Mouse (Mus musculus): ENCODE measurements at regions not wholly inside any gene's neighbourhood (a gene's known extent, or its start where the extent isn't known, plus 50 kb on each side); places are given as distances from the start of the nearest gene placed in this dataset.

GRCm38 (mm10) chr4:68615706-68616397 is 338.3 kb downstream of the Brinp1 start:
- no peak for TF ChIP-seq MAX (IDR thresholded peaks at IDR 0.05; ENCODE audit: low read depth)
- Histone ChIP-seq H3K4me3 (no peak overlapping the region), H3K79me2 (ENCODE audit: control insufficient read depth, insufficient read depth) (no peaks in the 10 kb centered on the region), H3K36me3 (ENCODE audit: control insufficient read depth, insufficient read depth) (no peaks in the 10 kb centered on the region), H3K4me2 (ENCODE audit: low read depth) (no peak overlapping the region), H3ac (ENCODE audit: control insufficient read depth, insufficient read length) (no peak overlapping the region), H3K27me3 (ENCODE audit: control insufficient read depth, insufficient read depth, insufficient read length) (no peaks in the 10 kb centered on the region)

- Histone ChIP-seq H3K4me2 (ENCODE audit: low read depth) (no peak overlapping the region), H3ac (ENCODE audit: control insufficient read depth, insufficient read length) (no peak overlapping the region), H3K27me3 (ENCODE audit: control insufficient read depth, insufficient read depth, insufficient read length) (no peaks in the 10 kb centered on the region), H3K79me2 (ENCODE audit: control insufficient read depth, insufficient read depth) (no peaks in the 10 kb centered on the region), H3K36me3 (ENCODE audit: control insufficient read depth, insufficient read depth) (no peaks in the 10 kb centered on the region), H3K4me3 (no peak overlapping the region)
- TF ChIP-seq MYOD1 (IDR thresholded peaks at IDR 0.05; ENCODE audit: control insufficient read depth in 1 of 3, insufficient read length in 2 of 3, low read depth in 2 of 3), result no peak
Observed at GRCm38 (mm10) chr4:68612263-68613012, 341.8 kb downstream of the Brinp1 start.

GRCm38 (mm10) chr4:68595256-68595655 is 358.9 kb downstream of the Brinp1 start:
- no peak for TF ChIP-seq SRF (IDR thresholded peaks at IDR 0.05; ENCODE audit: control insufficient read depth, insufficient read length, low read depth)
- no peak for TF ChIP-seq MYOD1 (IDR thresholded peaks at IDR 0.05; ENCODE audit: control insufficient read depth in 1 of 3, insufficient read length in 2 of 3, low read depth in 2 of 3)
- TF ChIP-seq POLR2A (IDR thresholded peaks at IDR 0.05; ENCODE audit: insufficient read length, low read depth), result no peak
- TF ChIP-seq TCF12 (IDR thresholded peaks at IDR 0.05; ENCODE audit: insufficient read depth, poor library complexity, severe bottlenecking), result no peak
- TF ChIP-seq E2F4 (IDR thresholded peaks at IDR 0.05; ENCODE audit: insufficient read depth), result no peak
- no peak for TF ChIP-seq MAX (IDR thresholded peaks at IDR 0.05; ENCODE audit: low read depth)
- no peak for TF ChIP-seq REST (IDR thresholded peaks at IDR 0.05; ENCODE audit: insufficient read depth, insufficient read length)
- TF ChIP-seq CEBPB (IDR thresholded peaks at IDR 0.05; ENCODE audit: insufficient read depth, poor library complexity, severe bottlenecking), result no peak
- TF ChIP-seq POLR2AphosphoS2 (IDR thresholded peaks at IDR 0.05; ENCODE audit: insufficient read length, low read depth), result no peak
- H3K79me2 ChIP-seq (ENCODE audit: control insufficient read depth, insufficient read depth), result no peaks in the 10 kb centered on the region
- H3K36me3 ChIP-seq (ENCODE audit: control insufficient read depth, insufficient read depth), result no peaks in the 10 kb centered on the region
- H3K4me3 ChIP-seq, result no peak overlapping the region
- no peak overlapping the region for H3ac ChIP-seq (ENCODE audit: control insufficient read depth, insufficient read length)
- no peak overlapping the region for H3K4me2 ChIP-seq (ENCODE audit: low read depth)
- H3K27me3 ChIP-seq (ENCODE audit: control insufficient read depth, insufficient read depth, insufficient read length), result no peaks in the 10 kb centered on the region

GRCm38 (mm10) chr4:68575375-68575774 is 378.8 kb downstream of the Brinp1 start:
- no peak overlapping the region for H3K4me3 ChIP-seq
- TF ChIP-seq MYOD1 (IDR thresholded peaks at IDR 0.05; ENCODE audit: control insufficient read depth in 1 of 3, insufficient read length in 2 of 3, low read depth in 2 of 3), result no peak
- TF ChIP-seq MAX (IDR thresholded peaks at IDR 0.05; ENCODE audit: low read depth), result no peak
- no peak for TF ChIP-seq TCF12 (IDR thresholded peaks at IDR 0.05; ENCODE audit: insufficient read depth, poor library complexity, severe bottlenecking)
- TF ChIP-seq REST (IDR thresholded peaks at IDR 0.05; ENCODE audit: insufficient read depth, insufficient read length), result no peak
- TF ChIP-seq SRF (IDR thresholded peaks at IDR 0.05; ENCODE audit: control insufficient read depth, insufficient read length, low read depth), result no peak
- no peak for TF ChIP-seq MYOG (IDR thresholded peaks at IDR 0.05; ENCODE audit: control insufficient read depth in 1 of 3, insufficient read depth in 1 of 3, insufficient read length in 2 of 3, low read depth in 2 of 3)
- TF ChIP-seq POLR2A (IDR thresholded peaks at IDR 0.05; ENCODE audit: insufficient read length, low read depth), result no peak
- no peak for TF ChIP-seq CEBPB (IDR thresholded peaks at IDR 0.05; ENCODE audit: insufficient read depth, poor library complexity, severe bottlenecking)
- no peak for TF ChIP-seq POLR2AphosphoS2 (IDR thresholded peaks at IDR 0.05; ENCODE audit: insufficient read length, low read depth)
- no peak for TF ChIP-seq E2F4 (IDR thresholded peaks at IDR 0.05; ENCODE audit: insufficient read depth)
- TF ChIP-seq TCF3 (IDR thresholded peaks at IDR 0.05; ENCODE audit: insufficient read length, low read depth), result no peak
- TF ChIP-seq USF1 (IDR thresholded peaks at IDR 0.05; ENCODE audit: low read depth), result no peak
- H3K79me2 ChIP-seq (ENCODE audit: control insufficient read depth, insufficient read depth), result no peaks in the 10 kb centered on the region
- no peaks in the 10 kb centered on the region for H3K36me3 ChIP-seq (ENCODE audit: control insufficient read depth, insufficient read depth)
- H3K4me2 ChIP-seq (ENCODE audit: low read depth), result no peak overlapping the region
- H3ac ChIP-seq (ENCODE audit: control insufficient read depth, insufficient read length), result no peak overlapping the region
- no peaks in the 10 kb centered on the region for H3K27me3 ChIP-seq (ENCODE audit: control insufficient read depth, insufficient read depth, insufficient read length)

- H3ac ChIP-seq (ENCODE audit: control insufficient read depth, insufficient read length), result no peak overlapping the region
- no peaks in the 10 kb centered on the region for H3K36me3 ChIP-seq (ENCODE audit: control insufficient read depth, insufficient read depth)
- no peak overlapping the region for H3K4me3 ChIP-seq
- no peak overlapping the region for H3K4me2 ChIP-seq (ENCODE audit: low read depth)
- TF ChIP-seq E2F4 (IDR thresholded peaks at IDR 0.05; ENCODE audit: insufficient read depth) (no peak), SRF (IDR thresholded peaks at IDR 0.05; ENCODE audit: control insufficient read depth, insufficient read length, low read depth) (no peak), REST (IDR thresholded peaks at IDR 0.05; ENCODE audit: insufficient read depth, insufficient read length) (no peak), USF1 (IDR thresholded peaks at IDR 0.05; ENCODE audit: low read depth) (no peak), MYOD1 (IDR thresholded peaks at IDR 0.05; ENCODE audit: control insufficient read depth in 1 of 3, insufficient read length in 2 of 3, low read depth in 2 of 3) (peak in 1 of 3 experiments; percentile 59), MYOG (IDR thresholded peaks at IDR 0.05; ENCODE audit: control insufficient read depth in 1 of 3, insufficient read depth in 1 of 3, insufficient read length in 2 of 3, low read depth in 2 of 3) (peak in 2 of 3 experiments; percentile 44 to 48), POLR2AphosphoS2 (IDR thresholded peaks at IDR 0.05; ENCODE audit: insufficient read length, low read depth) (no peak), MAX (IDR thresholded peaks at IDR 0.05; ENCODE audit: low read depth) (no peak), TCF3 (IDR thresholded peaks at IDR 0.05; ENCODE audit: insufficient read length, low read depth) (no peak), CEBPB (IDR thresholded peaks at IDR 0.05; ENCODE audit: insufficient read depth, poor library complexity, severe bottlenecking) (no peak), TCF12 (IDR thresholded peaks at IDR 0.05; ENCODE audit: insufficient read depth, poor library complexity, severe bottlenecking) (no peak), POLR2A (IDR thresholded peaks at IDR 0.05; ENCODE audit: insufficient read length, low read depth) (no peak)
- no peaks in the 10 kb centered on the region for H3K79me2 ChIP-seq (ENCODE audit: control insufficient read depth, insufficient read depth)
- H3K27me3 ChIP-seq (ENCODE audit: control insufficient read depth, insufficient read depth, insufficient read length), result no peaks in the 10 kb centered on the region
Observed at GRCm38 (mm10) chr4:68574610-68575167, 379.5 kb downstream of the Brinp1 start.
